Mouse (Mus musculus) liver, postnatal 0 days (tissue): ENCODE data around the gene Cstb.

ENCODE experiments used
- CTCF ChIP-seq: sonication (generic); IDR thresholded peaks from 2 replicates; pipeline ENCODE4 v1.5.1; 2016; ENCODE audit warnings: antibody characterized with exemption, low read depth
- EP300 ChIP-seq: IDR thresholded peaks from 2 replicates; pipeline ENCODE4 v1.6.1; 2016; ENCODE audit warnings: antibody characterized with exemption, low read depth, mild to moderate bottlenecking

DNA sequence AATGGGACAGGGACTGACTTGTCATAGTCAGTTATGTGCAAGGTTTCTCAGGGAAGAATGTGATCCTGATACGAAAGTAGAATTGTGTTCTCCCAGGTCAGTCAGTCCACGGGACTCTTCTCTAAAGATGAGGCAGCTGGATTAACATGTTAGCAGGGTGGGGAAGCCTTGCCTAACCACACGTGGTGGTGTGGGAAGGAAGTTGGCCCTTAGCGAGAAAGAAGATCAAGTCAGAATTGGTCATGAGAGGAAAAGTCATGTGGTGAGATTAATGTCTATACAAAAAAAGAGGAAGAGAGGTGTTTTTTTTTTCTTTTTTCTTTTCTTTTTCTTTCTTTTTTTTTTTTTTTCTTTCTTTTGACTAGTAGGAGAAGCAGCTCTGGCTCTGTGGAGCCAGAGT lies 51.4 kb downstream of the Cstb start:
- no peak for TF ChIP-seq EP300
- TF ChIP-seq CTCF, result no peak
